Mouse (Mus musculus) embryonic fibroblast, embryonic 13.5 days (primary cell): ENCODE results near the gene Fam173a.
"Not testable (repeated sequence)": the region's sequence is repeated elsewhere in the genome, so short reads cannot be mapped to it uniquely, and the experiment has no call there.

Experiments used
- CTCF ChIP-seq: IDR thresholded peaks from 2 replicates; pipeline ENCODE4 v1.5.1; 2011; ENCODE audit warnings: mild to moderate bottlenecking, control low read depth, low read length, moderate library complexity, borderline replicate concordance; ENCODE audit not compliant: insufficient read depth
- POLR2A ChIP-seq: IDR thresholded peaks from 2 replicates; pipeline ENCODE4 v1.6.1; 2011; ENCODE audit warnings: low read depth, mild to moderate bottlenecking, control low read depth, low read length, moderate library complexity

GRCm38 (mm10) chr17:25741471-25741870 is 51.2 kb downstream of the Fam173a start:
- not testable (repeated sequence) for TF ChIP-seq POLR2A, CTCF
